Mouse (Mus musculus): Measurements from ENCODE around the gene Serpina6.
"Not testable (repeated sequence)": the region's sequence is repeated elsewhere in the genome, so short reads cannot be mapped to it uniquely, and the experiment has no call there.

The Serpina6 gene

GRCm38 (mm10) chr12:103656848-103657626 lies at the start of gene Serpina6:
TSS of gene Serpina6 (minus strand) at chr12:103657212.
- DNase-seq (ENCODE audit: low read depth) = no peak

GRCm38 (mm10) chr12:103706113-103706512 lies 49.1 kb upstream of the Serpina6 start:
- no peak for DNase-seq (ENCODE audit: low read depth)

GRCm38 (mm10) chr12:103705547-103705946 lies 48.5 kb upstream of the Serpina6 start:
- DNase-seq (ENCODE audit: low read depth) = no peak

GRCm38 (mm10) chr12:103700144-103700750 lies 43.2 kb upstream of the Serpina6 start:
- no peak for DNase-seq (ENCODE audit: low read depth)

- no peak for DNase-seq (ENCODE audit: low read depth)
Measured at GRCm38 (mm10) chr12:103695429-103695828, 38.4 kb upstream of the Serpina6 start, which contains the start of gene Serpina1f. TSS of gene Serpina1f (minus strand) at chr12:103695529.

GRCm38 (mm10) chr12:103688221-103688814 lies 31.3 kb upstream of the Serpina6 start:
- no peak for DNase-seq (ENCODE audit: low read depth)

GRCm38 (mm10) chr12:103687021-103687420 lies 30.0 kb upstream of the Serpina6 start:
- no peak for DNase-seq (ENCODE audit: low read depth)

- DNase-seq (ENCODE audit: low read depth) = no peak
Measured at GRCm38 (mm10) chr12:103686050-103686449, 29.0 kb upstream of the Serpina6 start.

- no peak for DNase-seq (ENCODE audit: low read depth)
Measured at GRCm38 (mm10) chr12:103685386-103685785, 28.4 kb upstream of the Serpina6 start.

- no peak for DNase-seq (ENCODE audit: low read depth)
Measured at GRCm38 (mm10) chr12:103683775-103684174, 26.8 kb upstream of the Serpina6 start.

DNA sequence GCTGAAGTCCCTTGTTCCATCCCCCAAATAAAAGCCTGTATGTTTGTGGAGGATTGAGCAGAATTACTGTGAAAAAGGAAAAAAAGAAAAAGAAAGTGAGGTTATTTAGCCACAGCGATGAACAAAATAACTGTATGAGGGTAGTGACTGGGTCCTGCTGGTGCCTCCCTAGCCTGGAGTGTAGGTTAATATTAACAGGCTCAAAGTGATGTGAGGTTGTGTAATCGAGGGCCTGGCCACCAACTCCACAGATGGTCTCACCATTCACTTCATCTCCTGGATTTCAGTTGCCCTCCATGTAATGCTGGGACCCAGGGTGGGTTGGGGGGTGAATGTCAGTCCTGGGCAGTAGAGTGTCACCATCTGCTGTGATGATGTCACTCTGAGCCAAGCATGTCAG lies 24.7 kb upstream of the Serpina6 start:
- DNase-seq (ENCODE audit: low read depth) = no peak

DNA sequence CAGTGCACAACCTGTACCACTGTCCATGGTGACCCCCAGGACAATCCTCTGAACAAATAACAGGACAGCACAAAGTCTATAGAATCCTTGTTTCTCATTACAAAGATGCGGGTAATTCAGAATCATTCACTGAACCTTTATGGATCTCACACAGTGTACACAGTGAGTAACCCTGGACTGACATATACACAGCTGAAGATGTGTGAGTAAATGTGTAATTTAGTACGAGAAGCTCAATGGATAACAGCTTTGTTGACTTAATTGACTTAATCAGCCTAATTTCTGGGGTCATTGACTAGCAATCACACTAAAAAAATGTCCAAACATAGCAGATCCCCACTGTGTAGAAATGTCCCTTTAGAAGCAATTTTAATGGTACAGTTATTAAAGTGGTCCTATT lies 24.2 kb upstream of the Serpina6 start:
- DNase-seq (ENCODE audit: low read depth) = no peak

DNA sequence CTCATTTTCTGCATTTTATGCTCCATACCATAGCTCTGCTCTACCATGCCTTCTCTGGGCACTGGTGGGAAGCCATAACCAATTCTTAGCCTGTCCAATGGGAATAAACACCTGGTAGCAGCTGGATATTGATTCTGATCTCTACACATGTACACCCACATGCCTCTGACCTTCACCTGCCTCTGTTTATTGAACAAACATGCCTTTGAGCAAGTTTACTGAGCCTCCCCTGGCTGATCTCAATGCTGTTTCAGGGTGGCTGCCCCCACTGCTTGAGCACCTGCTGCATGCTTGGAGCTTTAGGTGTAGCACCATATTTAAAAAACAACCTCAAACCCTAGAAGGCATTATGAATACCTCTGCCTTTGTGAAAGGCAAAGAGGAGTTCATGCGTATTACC lies 22.8 kb upstream of the Serpina6 start:
- not testable (repeated sequence) for DNase-seq (ENCODE audit: low read depth)

- DNase-seq (ENCODE audit: low read depth) = no peak
Measured at GRCm38 (mm10) chr12:103676039-103676438, 19.0 kb upstream of the Serpina6 start, which contains the start of gene Serpina16. TSS of gene Serpina16 (minus strand) at chr12:103676139.

DNA sequence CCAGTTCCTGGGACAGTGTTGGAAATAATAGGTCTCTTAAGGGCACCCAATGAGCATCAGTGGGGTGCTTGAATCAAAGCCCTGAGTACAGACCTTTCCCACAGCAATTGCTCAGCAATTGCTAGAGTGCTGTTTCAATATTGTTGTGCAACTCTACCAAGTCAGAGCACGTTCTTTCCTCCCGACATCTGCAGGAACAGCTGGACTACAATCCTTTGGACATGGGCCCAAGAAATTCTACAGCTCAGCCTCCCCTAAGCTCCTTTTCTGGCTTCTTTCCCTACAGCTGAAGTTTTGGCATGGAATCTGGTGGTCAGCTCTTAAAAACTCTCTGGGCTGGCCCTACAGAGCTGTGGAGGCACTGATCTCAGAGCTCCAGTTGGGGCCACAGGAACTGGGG lies 16.2 kb upstream of the Serpina6 start:
- no peak for DNase-seq (ENCODE audit: low read depth)

DNA sequence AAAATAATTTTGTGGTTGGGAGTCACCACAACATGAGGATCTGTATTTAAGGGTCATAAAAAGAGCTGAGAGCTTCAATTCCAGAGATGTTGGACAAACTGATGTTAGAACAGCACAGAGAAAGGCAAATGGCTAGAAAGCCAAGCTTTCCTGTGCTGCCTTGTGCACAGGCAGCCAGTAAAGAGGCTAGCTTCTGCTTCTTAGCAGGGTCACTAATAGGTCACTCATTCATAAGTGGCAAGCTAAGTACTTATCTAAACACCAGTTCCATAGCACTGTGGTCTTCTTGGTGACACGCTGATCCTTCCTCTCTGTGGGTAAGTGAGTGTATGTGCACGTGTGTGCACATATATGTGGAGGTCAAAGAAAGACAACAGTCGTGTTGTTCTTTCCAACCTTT lies 14.5 kb upstream of the Serpina6 start:
- no peak for DNase-seq (ENCODE audit: low read depth)

DNA sequence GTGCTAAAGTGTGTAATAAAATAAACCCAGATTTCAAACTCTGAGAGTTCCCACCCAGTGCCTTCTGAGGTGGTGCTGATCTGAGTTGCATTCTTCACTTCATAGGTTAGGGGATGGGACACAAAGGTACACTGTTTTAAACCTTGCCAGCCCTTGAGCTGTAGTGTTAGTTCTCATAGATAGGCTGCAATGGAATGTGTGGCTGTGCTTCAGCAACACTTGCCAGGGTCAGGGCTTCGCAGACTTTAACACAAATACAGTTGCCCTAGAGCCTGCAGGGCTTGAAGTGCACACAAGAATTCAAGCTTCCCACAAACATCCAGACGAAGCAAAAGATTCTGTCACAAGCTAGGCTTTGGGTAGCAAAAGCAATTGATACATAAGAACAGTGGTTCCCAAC lies 14.0 kb upstream of the Serpina6 start:
- no peak for DNase-seq (ENCODE audit: low read depth)

- no peak for DNase-seq (ENCODE audit: low read depth)
Measured at GRCm38 (mm10) chr12:103670344-103670743, 13.3 kb upstream of the Serpina6 start.

GRCm38 (mm10) chr12:103665286-103665685 lies 8.3 kb upstream of the Serpina6 start:
- DNase-seq (ENCODE audit: low read depth) = no peak

DNA sequence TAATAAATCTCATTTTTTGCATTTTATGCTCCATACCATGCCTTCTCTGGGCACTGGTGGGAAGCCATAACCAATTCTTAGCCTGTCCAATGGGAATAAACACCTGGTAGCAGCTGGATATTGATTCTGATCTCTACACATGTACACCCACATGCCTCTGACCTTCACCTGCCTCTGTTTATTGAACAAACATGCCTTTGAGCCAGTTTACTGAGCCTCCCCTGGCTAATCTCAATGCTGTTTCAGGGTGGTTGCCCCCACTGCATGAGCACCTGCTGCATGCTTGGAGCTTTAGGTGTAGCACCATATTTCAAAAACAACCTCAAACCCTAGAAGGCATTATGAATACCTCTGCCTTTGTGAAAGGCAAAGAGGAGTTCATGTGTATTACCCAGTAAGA lies 5.0 kb upstream of the Serpina6 start:
- not testable (repeated sequence) for DNase-seq (ENCODE audit: low read depth)

GRCm38 (mm10) chr12:103660076-103660475 lies 3.1 kb upstream of the Serpina6 start:
- DNase-seq (ENCODE audit: low read depth) = no peak

DNA sequence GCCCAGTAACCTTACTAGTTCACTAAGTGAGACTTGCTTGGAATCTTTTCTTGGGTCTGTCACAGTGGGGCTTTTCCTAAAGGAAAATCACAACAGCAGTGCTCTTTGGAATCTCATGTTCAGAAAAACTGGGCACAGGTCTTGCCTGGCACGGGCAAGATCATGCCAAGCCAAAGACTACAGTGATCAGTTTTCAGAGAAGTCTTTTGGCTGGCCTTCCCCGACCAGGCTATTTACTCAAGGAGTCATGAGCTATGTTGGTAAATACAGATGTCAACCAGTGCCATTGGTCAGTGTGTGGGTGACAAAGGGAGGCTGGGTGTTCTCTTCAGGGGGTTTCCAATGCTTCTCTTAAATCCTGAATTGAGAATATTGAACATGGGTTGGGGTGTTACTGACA lies 2.2 kb upstream of the Serpina6 start:
- DNase-seq (ENCODE audit: low read depth) = no peak

DNA sequence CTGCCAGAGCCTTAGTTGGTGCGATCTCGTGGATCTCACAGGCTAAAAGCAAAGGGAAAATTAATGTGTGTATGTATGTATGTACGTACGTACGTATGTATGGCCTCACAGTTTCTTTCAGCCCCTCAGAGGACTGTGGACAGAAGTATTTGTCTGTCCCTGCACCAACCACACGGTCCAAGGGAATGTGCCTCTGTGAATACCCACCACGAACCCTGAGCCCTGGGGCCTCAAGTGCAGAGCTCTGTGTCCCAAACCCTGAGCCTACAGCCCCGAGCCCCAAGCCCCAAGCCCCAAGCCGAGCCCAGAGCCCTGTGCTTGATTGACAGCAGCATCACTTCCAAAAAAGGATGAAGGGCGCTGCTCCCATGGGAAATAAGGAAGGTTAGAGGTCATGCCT lies 979 bp upstream of the Serpina6 start:
- DNase-seq (ENCODE audit: low read depth) = no peak
